Mouse (Mus musculus): ENCODE measurements at regions not wholly inside any gene's neighbourhood (a gene's known extent, or its start where the extent isn't known, plus 50 kb on each side); places are given as distances from the start of the nearest gene placed in this dataset.

DNA sequence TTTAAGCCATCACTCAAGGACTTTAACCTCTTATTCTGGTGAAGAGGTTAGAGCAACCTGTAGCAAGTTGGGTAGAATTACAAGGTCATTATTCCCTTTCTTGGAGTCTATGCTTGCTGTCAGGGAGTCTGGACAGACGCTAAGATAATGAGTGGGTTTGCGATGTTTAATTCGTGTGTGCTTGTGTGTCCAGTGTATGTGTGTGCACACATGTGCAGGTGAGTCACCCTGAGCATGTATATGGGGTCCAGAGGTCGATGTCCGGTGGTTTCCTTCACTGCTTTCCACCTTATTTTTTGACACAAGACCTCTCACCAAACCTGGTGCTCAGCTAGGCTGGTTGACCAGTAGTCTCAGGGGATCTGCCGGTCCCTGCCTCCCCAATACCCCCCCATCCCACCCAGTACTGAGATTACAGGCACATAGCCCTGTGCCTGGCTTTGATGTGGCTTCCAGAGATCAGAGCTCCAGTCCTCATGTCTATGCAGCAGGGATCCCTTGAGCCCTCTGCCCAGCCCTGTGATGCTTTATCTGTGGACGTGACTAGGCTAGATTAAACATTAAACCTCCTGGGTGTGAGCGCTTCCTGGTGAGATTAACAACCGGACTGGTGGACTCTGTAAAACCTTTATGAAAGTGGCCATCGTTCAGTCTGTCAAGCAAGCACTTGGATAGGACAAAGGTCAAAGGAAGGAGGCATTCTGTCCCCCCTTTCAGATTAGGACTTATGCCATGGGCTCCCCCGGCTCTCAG, 74.4 kb upstream of the Tmem45b start:
- intact Hi-C loops (cut with DNase I) = no loop called here
- no peak for DNase-seq (ENCODE audit: low spot score in 2 of 2)

- intact Hi-C loops (cut with DNase I) = no loop called here
- DNase-seq (ENCODE audit: low spot score in 2 of 2) = no peak
These were observed 64.8 kb upstream of the Tmem45b start for GRCm38 (mm10) chr9:31529021-31529420.

GRCm38 (mm10) chr9:31527216-31527615, 63.0 kb upstream of the Tmem45b start:
- intact Hi-C loops (cut with DNase I) = no loop called here
- no peak for DNase-seq (ENCODE audit: low spot score in 2 of 2)
